Mouse (Mus musculus): ENCODE data around the gene Ginm1. TPM values are rescaled to one million over a fixed set of nuclear protein-coding genes. Genes with fewer than 3 reads are reported as not detected.

Gene Ginm1
- 31.8 and 35.9 TPM in 2 replicates for polyA plus RNA-seq (2012; rRNA removed)

DNA sequence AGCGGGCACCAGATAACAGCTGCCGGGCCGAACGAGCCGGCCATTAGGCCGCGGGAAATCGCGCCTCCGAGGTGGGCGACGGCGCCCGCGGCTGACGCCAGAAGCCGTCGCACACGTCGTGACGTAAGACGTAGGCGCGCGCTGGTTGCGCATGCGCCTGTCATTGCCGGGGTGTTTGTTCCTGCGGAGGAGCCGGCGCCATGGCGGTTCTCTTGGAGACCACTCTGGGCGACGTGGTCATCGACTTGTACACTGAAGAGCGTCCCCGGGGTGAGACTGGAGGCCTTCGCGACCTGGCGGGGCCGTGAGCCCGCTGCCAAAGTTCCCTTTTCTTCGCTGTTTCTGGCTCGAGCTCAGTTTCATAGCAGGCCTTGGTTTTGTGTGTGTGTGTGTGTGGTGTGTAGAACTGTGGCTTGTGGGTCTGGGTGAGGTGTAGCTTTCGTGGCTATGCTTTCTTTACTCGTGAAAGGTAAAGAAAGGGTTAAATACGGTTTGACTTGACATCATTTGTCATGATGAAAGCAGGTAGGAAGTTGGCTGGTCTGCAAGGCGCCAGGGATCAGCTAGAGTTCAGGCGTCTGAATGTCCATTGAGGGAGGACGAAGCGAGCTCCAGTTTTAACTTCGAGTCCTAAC lies at the start of gene Ginm1, which contains the start of gene Ppil4:
Gene Ginm1, minus strand, starts transcription at position 74 of the 635 bp plus-strand sequence.
Gene Ppil4, plus strand, starts transcription at position 141 of the 635 bp plus-strand sequence.

GRCm38 (mm10) chr10:7832171-7832676 lies 39.6 kb upstream of the Ginm1 start, which contains the start of gene Zc3h12d:
TSS of gene Zc3h12d (plus strand) at chr10:7832470.

GRCm38 (mm10) chr10:7725751-7726500 lies 66.7 kb downstream of the Ginm1 start, which contains the start of gene Katna1:
TSS of gene Katna1 (plus strand) at chr10:7726000.

Other genes with a start within 250 kb of the Ginm1 start
- 9.8 and 13.8 TPM in 2 replicates for gene Lrp11, start 203.0 kb downstream of the Ginm1 start, polyA plus RNA-seq (2012; rRNA removed)
- gene Nup43, start 125.3 kb downstream of the Ginm1 start, polyA plus RNA-seq (2012; rRNA removed) = 52.0 and 61.5 TPM in 2 replicates
- 76.8 and 85.6 TPM in 2 replicates for gene Pcmt1, start 111.7 kb downstream of the Ginm1 start, polyA plus RNA-seq (2012; rRNA removed)
- 15.7 and 24.0 TPM in 2 replicates for gene Lats1, start 111.6 kb downstream of the Ginm1 start, polyA plus RNA-seq (2012; rRNA removed)
- gene Katna1, start 66.8 kb downstream of the Ginm1 start, polyA plus RNA-seq (2012; rRNA removed) = 22.4 and 26.8 TPM in 2 replicates
- 26.3 and 29.6 TPM in 2 replicates for gene Ppil4, start 67 bp upstream of the Ginm1 start, polyA plus RNA-seq (2012; rRNA removed)
- 0.02 and 0.16 TPM in 2 replicates for gene Zc3h12d, start 39.6 kb upstream of the Ginm1 start, polyA plus RNA-seq (2012; rRNA removed)
- gene Tab2, start 163.4 kb upstream of the Ginm1 start, polyA plus RNA-seq (2012; rRNA removed) = 39.8 and 66.0 TPM in 2 replicates

Measured in central nervous system, embryonic 11.5 days (tissue).